In genomic region chr5:123128426-123129169, GRCm38 (mm10) we compare ENCODE assay signal across 8 mouse cellular contexts. TPM values are rescaled to one million over a fixed set of nuclear protein-coding genes. Genes with fewer than 3 reads are reported as not detected.
DNase-seq lines count a peak whose midpoint lies in the region; ATAC-seq and TF ChIP-seq lines count a peak whose summit lies in the region.
"Had no signal": no experiment of that assay in that cellular context is flagged by ENCODE, and none has a peak within 500 bp of the region (broad histone marks: within the 10 kb centered on the region; RNA-seq: fewer than 3 reads in every experiment).

No protein-coding gene starts in this region.

- no peaks in the 10 kb centered on the region for H3K9me3 ChIP-seq in liver, embryonic 15.5 days (replicated peaks)
- H3K9me3 ChIP-seq: hindbrain, embryonic 15.5 days had no signal

- 17% methylated on average over 10 of the region's 10 CpGs for WGBS in liver, embryonic 15.5 days (ENCODE audit: insufficient replicate concordance)

- no peak for TF ChIP-seq POLR2A in bone marrow macrophage, adult 2 months (IDR thresholded peaks at IDR 0.05; ENCODE audit: borderline replicate concordance, low read depth, low read length)

- peak; percentile 81 to 84 for DNase-seq in CD8-positive naive resting alpha-beta T cell, adult 2 months (ENCODE audit: low read depth in 2 of 2, low spot score in 2 of 2)
- peak; percentile 68 for DNase-seq in spleen, adult 12 weeks (ENCODE audit: low spot score)
- DNase-seq in ovary, postnatal 14 days (ENCODE audit: low spot score) = no peak
- no peak for DNase-seq in gastrocnemius, postnatal 25 days
- DNase-seq in cerebellum, postnatal 36 days = no peak

- H3K9ac ChIP-seq in liver, embryonic 15.5 days = no peak overlapping the region
- H3K9ac ChIP-seq: hindbrain, embryonic 15.5 days had no signal

- H3K27ac ChIP-seq in bone marrow macrophage, adult 2 months (ENCODE audit: insufficient read depth, low read depth, low read length) = peak overlapping the region; percentile 87
- H3K27ac ChIP-seq in liver, embryonic 15.5 days (replicated peaks) = peak overlapping the region; percentile 66
- H3K27ac ChIP-seq: hindbrain, embryonic 15.5 days had no signal

- peaks cover 7% of the 10 kb centered on the region for H3K36me3 ChIP-seq in liver, embryonic 15.5 days (replicated peaks)
- H3K36me3 ChIP-seq: hindbrain, embryonic 15.5 days had no signal

- ATAC-seq in liver, embryonic 15.5 days (ENCODE audit: insufficient read depth) = no peak

- peaks cover 57% of the 10 kb centered on the region for H3K4me1 ChIP-seq in bone marrow macrophage, adult 2 months (ENCODE audit: control insufficient read depth, insufficient read depth, low read length)
- peaks cover 78% of the 10 kb centered on the region for H3K4me1 ChIP-seq in liver, embryonic 15.5 days (replicated peaks)

- TF ChIP-seq CTCF in bone marrow macrophage, adult 2 months (IDR thresholded peaks at IDR 0.05; ENCODE audit: low read depth, low read length) = no peak

- H3K4me3 ChIP-seq in bone marrow macrophage, adult 2 months (ENCODE audit: insufficient read depth, low read length) = peak overlapping the region; percentile 34
- H3K4me3 ChIP-seq in liver, embryonic 15.5 days (replicated peaks) = no peak overlapping the region
- H3K4me3 ChIP-seq: hindbrain, embryonic 15.5 days had no signal

- peak overlapping the region; percentile 21; the same call in 1 of the 2 replicates for H3K4me2 ChIP-seq in liver, embryonic 15.5 days
- H3K4me2 ChIP-seq: hindbrain, embryonic 15.5 days had no signal

- peaks cover 18% of the 10 kb centered on the region for H3K27me3 ChIP-seq in liver, embryonic 15.5 days
- H3K27me3 ChIP-seq: hindbrain, embryonic 15.5 days had no signal

RNA-seq across cellular contexts. Expression of gene Rhof, which starts 3.9 kb away (rescaled TPM):
- polyA plus RNA-seq in bone marrow macrophage, adult 2 months (2012; ENCODE audit: insufficient read depth, insufficient read length, missing spikeins) = 1.8 and 2.7 TPM in 2 replicates
- polyA plus RNA-seq in liver, embryonic 15.5 days (2015; fragmentation: Nextera tagmentation; extraction: Ambion mirVana) = 1.7 and 2.1 TPM in 2 replicates
- under 1 TPM; 0.23 to 0.38 TPM for total RNA-seq in gastrocnemius, postnatal 25 days (2021)

RNA-seq across cellular contexts. Expression of gene Setd1b, which starts 13.4 kb away (rescaled TPM):
- polyA plus RNA-seq in bone marrow macrophage, adult 2 months (2012; ENCODE audit: insufficient read depth, insufficient read length, missing spikeins) = 27.3 and 28.2 TPM in 2 replicates
- polyA plus RNA-seq in liver, embryonic 15.5 days (2015; fragmentation: Nextera tagmentation; extraction: Ambion mirVana) = 3.9 and 4.2 TPM in 2 replicates
- 1 to 10 TPM; 8.1 to 9.6 TPM for total RNA-seq in gastrocnemius, postnatal 25 days (2021)

RNA-seq across cellular contexts. Expression of gene Psmd9, which starts 40.6 kb away (rescaled TPM):
- polyA plus RNA-seq in bone marrow macrophage, adult 2 months (2012; ENCODE audit: insufficient read depth, insufficient read length, missing spikeins) = 31.0 and 31.4 TPM in 2 replicates
- 70.1 and 77.2 TPM in 2 replicates for polyA plus RNA-seq in liver, embryonic 15.5 days (2015; fragmentation: Nextera tagmentation; extraction: Ambion mirVana)
- 10 to 100 TPM; 14.2 to 15.2 TPM for total RNA-seq in gastrocnemius, postnatal 25 days (2021)

RNA-seq across cellular contexts. Expression of gene Hpd, which starts 53.9 kb away (rescaled TPM):
- not detected in 2 replicates for polyA plus RNA-seq in bone marrow macrophage, adult 2 months (2012; ENCODE audit: insufficient read depth, insufficient read length, missing spikeins)
- 61.7 and 87.5 TPM in 2 replicates for polyA plus RNA-seq in liver, embryonic 15.5 days (2015; fragmentation: Nextera tagmentation; extraction: Ambion mirVana)
- total RNA-seq in gastrocnemius, postnatal 25 days (2021) = not detected
- polyA plus RNA-seq: hindbrain, embryonic 15.5 days had no signal

Comparison
In these comparisons a context has a peak if more than half of its experiments do, and no peak if none do; other contexts are left out.
1. DNase-seq: peak in CD8-positive naive resting alpha-beta T cell, adult 2 months (2 of 2) and spleen, adult 12 weeks (single experiment); none in ovary, postnatal 14 days (single experiment), gastrocnemius, postnatal 25 days (single experiment) and cerebellum, postnatal 36 days (0 of 2).